Mouse (Mus musculus) hindbrain, embryonic 11.5 days (tissue): Measurements from ENCODE around the gene Tmem35b. TPM values are rescaled to one million over a fixed set of nuclear protein-coding genes. Genes with fewer than 3 reads are reported as not detected.
"Not testable (repeated sequence)": the region's sequence is repeated elsewhere in the genome, so short reads cannot be mapped to it uniquely, and the experiment has no call there.

Experiments used
- ATAC-seq: fragments of 200-750 bp; cut with Nextera tagmentation; 2 replicates; pipeline ENCODE4 v1.8.0; 2017; ENCODE audit warnings: mild to moderate bottlenecking, moderate TSS enrichment, moderate library complexity; ENCODE audit not compliant: low FRiP score
- DNase-seq: peaks from one replicate; pipeline ENCODE4 v3.0.0-alpha.2; 2015; ENCODE audit warnings: low spot score
- H3K27ac ChIP-seq: fragments of 300-500 bp; sonication (generic); 2 replicates; pipeline ENCODE4 v1.5.1; 2014; ENCODE audit warnings: mild to moderate bottlenecking, low read depth, low read length
- H3K27me3 ChIP-seq: fragments of 300-500 bp; sonication (generic); 2 replicates; pipeline ENCODE4 v1.6.1; 2014; ENCODE audit warnings: mild to moderate bottlenecking, low read length, moderate library complexity, mixed read lengths; ENCODE audit not compliant: control insufficient read depth, insufficient read depth
- H3K36me3 ChIP-seq: fragments of 300-500 bp; sonication (generic); 2 replicates; pipeline ENCODE4 v1.6.1; 2014; ENCODE audit warnings: mild to moderate bottlenecking, low read length, moderate library complexity, mixed read lengths; ENCODE audit not compliant: control insufficient read depth, insufficient read depth
- H3K4me1 ChIP-seq: fragments of 300-500 bp; sonication (generic); replicated peaks from 2 replicates; pipeline ENCODE4 v1.6.1; 2014; ENCODE audit warnings: low read length, mixed read lengths; ENCODE audit not compliant: control insufficient read depth, insufficient read depth
- H3K4me2 ChIP-seq: fragments of 300-500 bp; sonication (generic); replicated peaks from 2 replicates; pipeline ENCODE4 v1.6.1; 2014; ENCODE audit warnings: mild to moderate bottlenecking, low read depth, low read length
- H3K4me3 ChIP-seq: fragments of 300-500 bp; sonication (generic); 2 replicates; pipeline ENCODE4 v1.5.1; 2014; ENCODE audit warnings: low read depth, low read length
- H3K9ac ChIP-seq: fragments of 300-500 bp; sonication (generic); 2 replicates; pipeline ENCODE4 v1.6.1; 2014; ENCODE audit warnings: low read depth, low read length
- H3K9me3 ChIP-seq: fragments of 300-500 bp; sonication (generic); 2 replicates; pipeline ENCODE4 v1.6.1; 2016; ENCODE audit warnings: low read length; ENCODE audit not compliant: control insufficient read depth
- WGBS: fragments of 180-500 bp; shearing (Covaris S2); extraction: QIAGEN DNeasy Blood & Tissue Kit; methylation state at CpG from one replicate; pipeline ENCODE4 v1.1.7; 2014; 5-methylcytosine and 5-hydroxymethylcytosine counted together
- polyA plus RNA-seq: library from polyadenylated mRNA; unstranded; fragments of >200 nt; fragmentation: Nextera tagmentation; extraction: Ambion mirVana; gene quantifications from 2 replicates; pipeline ENCODE4 v1.2.1, GENCODE M21; 2014

Tmem35b gene
- polyA plus RNA-seq, result 14.0 and 14.2 TPM in 2 replicates

DNA sequence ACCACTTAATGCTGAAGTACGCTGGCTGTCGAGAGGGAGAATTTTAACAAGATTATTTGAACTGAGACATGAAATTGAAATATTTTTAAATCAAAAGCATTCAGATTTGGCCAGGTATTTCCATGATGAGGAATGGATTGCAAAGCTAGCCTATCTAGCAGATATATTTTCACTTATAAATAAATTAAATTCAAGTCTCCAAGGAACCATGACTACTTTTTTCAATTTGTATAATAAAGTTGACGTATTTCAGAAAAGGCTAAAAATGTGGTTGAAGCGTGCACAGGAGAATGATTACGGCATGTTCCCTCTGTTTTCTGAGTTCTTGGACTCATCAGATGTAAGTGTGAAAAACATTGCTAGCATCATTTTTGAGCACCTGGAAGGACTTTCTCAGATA, at the start of gene Tmem35b:
Gene Tmem35b, plus strand, starts transcription at position 301 of the 400 bp plus-strand sequence.
- 95% methylated on average over 5 of the region's 5 CpGs for WGBS
- no peak within 1 kb of the TSS for H3K9ac ChIP-seq
- ATAC-seq, result no peak

DNA sequence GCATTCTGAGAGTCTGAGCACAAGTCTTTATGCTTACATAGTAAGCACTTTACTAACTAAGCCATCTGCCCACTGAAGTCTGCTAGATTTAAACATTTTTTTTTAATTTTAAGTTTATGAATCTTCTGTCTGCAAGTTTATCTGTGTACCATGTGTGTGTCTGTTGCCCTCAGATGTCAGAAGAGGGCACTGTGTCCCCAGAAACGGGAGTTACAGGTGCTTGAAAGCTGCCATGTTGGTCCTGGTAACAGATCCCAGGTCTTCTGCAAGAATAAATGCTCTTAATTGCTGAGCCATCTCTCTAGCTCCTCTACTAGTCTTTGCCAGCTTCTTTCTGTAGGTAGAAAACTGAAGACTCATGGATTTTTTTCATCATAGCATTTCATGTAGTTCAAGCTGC, 48.6 kb upstream of the Tmem35b start:
- H3K27me3 ChIP-seq, result no peaks in the 10 kb centered on the region
- no peak overlapping the region for H3K9ac ChIP-seq
- H3K4me1 ChIP-seq, result no peaks in the 10 kb centered on the region
- no peak for DNase-seq
- no peak overlapping the region for H3K4me3 ChIP-seq
- no peak overlapping the region for H3K4me2 ChIP-seq
- H3K27ac ChIP-seq, result no peak overlapping the region
- no peak for ATAC-seq
- WGBS, result 76% methylated on average over 1 of the region's 1 CpGs
- H3K9me3 ChIP-seq, result no peaks in the 10 kb centered on the region
- H3K36me3 ChIP-seq, result no peaks in the 10 kb centered on the region

More for the DNA sequence above, at the start of gene Tmem35b:
- no peak within 1 kb of the TSS for H3K4me2 ChIP-seq
- H3K4me3 ChIP-seq, result no peak within 1 kb of the TSS
- H3K27ac ChIP-seq, result no peak within 1 kb of the TSS
- DNase-seq, result no peak
- H3K36me3 ChIP-seq, result no peaks in the 10 kb centered on the region
- H3K9me3 ChIP-seq, result no peaks in the 10 kb centered on the region
- H3K4me1 ChIP-seq, result no peaks in the 10 kb centered on the region
- no peaks in the 10 kb centered on the region for H3K27me3 ChIP-seq

DNA sequence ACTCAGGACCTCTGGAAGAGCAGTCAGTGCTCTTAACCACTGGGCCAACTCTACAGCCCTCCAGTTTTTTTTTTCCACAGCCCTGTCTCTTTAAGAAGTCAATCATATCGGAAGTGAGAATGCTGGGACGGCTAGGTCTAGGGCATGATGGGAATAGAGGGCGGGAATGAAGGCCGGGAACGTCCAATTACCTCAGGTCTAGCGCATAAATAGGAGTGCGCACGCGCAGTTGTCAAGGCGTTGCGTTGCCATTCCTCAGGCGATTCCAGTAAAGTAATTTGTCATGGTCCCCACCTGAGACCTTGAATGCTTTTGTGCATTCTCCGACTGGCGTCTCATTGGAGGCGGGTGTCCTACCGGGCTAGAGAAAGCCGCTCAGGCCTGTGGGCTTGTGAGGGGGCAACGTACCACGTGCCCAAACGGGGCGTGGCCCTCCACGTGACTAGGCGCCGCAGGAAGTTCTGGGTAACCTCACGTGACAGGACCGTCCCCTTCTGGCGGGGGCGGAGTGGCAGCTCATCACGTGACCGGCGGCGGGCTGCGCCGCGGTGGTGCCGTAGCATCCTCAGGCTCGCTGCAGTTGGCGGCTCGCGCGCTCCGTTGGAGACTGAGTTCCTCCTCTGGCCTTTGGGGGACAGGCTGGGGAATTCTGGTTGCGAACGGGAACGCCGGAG, 46.5 kb upstream of the Tmem35b start, which contains the start of gene Zmym6:
Gene Zmym6, plus strand, starts transcription at position 509 of the 674 bp plus-strand sequence.
- H3K27ac ChIP-seq, result peak within 1 kb of the TSS; percentile 88
- H3K9me3 ChIP-seq, result no peaks in the 10 kb centered on the region
- peak within 1 kb of the TSS; percentile 51 for H3K9ac ChIP-seq
- H3K4me1 ChIP-seq, result no peaks in the 10 kb centered on the region
- H3K4me2 ChIP-seq, result peak within 1 kb of the TSS; percentile 50
- ATAC-seq (peak; percentile 96), DNase-seq (peak; percentile 98)
- peak within 1 kb of the TSS; percentile 51 for H3K4me3 ChIP-seq
- under 1% methylated on average over 46 of the region's 46 CpGs for WGBS
- no peaks in the 10 kb centered on the region for H3K36me3 ChIP-seq
- H3K27me3 ChIP-seq, result no peaks in the 10 kb centered on the region

DNA sequence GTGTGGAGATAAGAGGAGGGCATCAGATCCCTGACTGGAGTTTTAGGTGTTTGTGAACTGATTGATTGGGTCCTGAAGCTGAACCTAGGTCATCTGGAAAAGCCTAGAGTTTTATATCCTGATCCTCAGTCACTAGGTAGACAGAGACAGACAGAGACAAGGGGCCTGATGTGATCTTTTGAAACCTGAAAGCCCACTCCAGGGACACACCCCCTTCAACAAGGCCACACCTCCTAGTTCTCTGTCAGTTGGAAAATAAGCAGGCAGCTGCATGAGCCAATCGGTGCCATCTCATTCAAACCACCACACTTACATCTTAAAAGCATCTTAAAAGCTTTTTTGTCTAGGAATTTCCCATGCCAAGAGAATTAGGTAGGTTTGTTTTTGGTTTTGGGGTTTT, 42.7 kb upstream of the Tmem35b start:
- H3K27ac ChIP-seq, result no peak overlapping the region
- ATAC-seq, result no peak
- H3K9me3 ChIP-seq, result no peaks in the 10 kb centered on the region
- no peak for DNase-seq
- H3K4me2 ChIP-seq, result no peak overlapping the region
- no peak overlapping the region for H3K4me3 ChIP-seq
- WGBS, result 48% methylated on average over 1 of the region's 1 CpGs
- H3K4me1 ChIP-seq, result no peaks in the 10 kb centered on the region
- H3K36me3 ChIP-seq, result no peaks in the 10 kb centered on the region
- no peaks in the 10 kb centered on the region for H3K27me3 ChIP-seq
- no peak overlapping the region for H3K9ac ChIP-seq

DNA sequence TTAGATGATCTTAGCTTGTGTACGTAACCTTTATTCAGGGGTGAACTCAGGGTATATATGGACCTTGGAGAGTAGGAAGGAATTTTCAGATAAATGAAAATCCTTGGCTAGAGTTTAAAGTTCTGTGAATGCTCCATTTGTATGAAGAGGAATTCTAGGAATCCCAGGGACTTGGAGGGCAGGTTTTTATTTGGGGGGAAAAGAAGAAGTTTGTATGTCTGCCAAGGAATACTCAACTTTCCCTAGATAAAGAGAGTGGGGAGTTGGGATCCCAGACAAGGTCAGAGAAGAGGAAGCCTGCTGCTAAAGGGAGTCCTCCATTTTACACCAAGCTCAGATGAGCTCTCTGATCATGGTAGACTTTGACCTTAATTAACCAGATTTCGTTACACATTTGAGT, 40.4 kb upstream of the Tmem35b start:
- no peak overlapping the region for H3K4me2 ChIP-seq

DNA sequence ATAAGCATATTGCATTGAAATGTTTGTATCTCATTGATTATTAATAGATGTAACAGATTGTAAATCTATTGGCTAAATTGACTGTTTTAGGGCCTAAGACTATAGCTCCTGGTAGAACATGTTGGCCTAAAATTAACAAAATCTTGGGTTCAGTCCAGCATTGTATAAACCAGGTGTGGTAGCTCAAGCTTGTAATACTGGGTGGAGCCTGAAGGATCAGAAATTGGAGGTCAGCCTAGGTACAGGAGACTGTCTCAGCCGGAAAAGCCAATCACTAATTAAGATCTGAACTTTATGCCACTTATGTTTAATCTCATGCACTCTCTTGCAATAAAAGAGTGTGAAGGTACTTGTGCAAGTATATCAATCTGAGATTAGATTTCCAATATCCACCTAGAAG, 37.7 kb upstream of the Tmem35b start:
- whole genome bisulfite sequencing, result 89% methylated on average over 1 of the region's 1 CpGs
- Histone ChIP-seq H3K9ac (no peak overlapping the region), H3K36me3 (no peaks in the 10 kb centered on the region), H3K4me3 (no peak overlapping the region), H3K9me3 (no peaks in the 10 kb centered on the region), H3K4me2 (no peak overlapping the region), H3K27me3 (no peaks in the 10 kb centered on the region), H3K4me1 (no peaks in the 10 kb centered on the region), H3K27ac (no peak overlapping the region)
- DNase-seq (no peak), ATAC-seq (no peak)

More for the DNA sequence above, 40.4 kb upstream of the Tmem35b start:
- no peak overlapping the region for H3K27ac ChIP-seq
- WGBS, result 90% methylated on average over 2 of the region's 2 CpGs
- H3K4me3 ChIP-seq, result no peak overlapping the region
- DNase-seq (no peak), ATAC-seq (no peak)
- H3K9me3 ChIP-seq, result no peaks in the 10 kb centered on the region
- no peaks in the 10 kb centered on the region for H3K36me3 ChIP-seq
- H3K9ac ChIP-seq, result no peak overlapping the region
- no peaks in the 10 kb centered on the region for H3K27me3 ChIP-seq
- H3K4me1 ChIP-seq, result no peaks in the 10 kb centered on the region

DNA sequence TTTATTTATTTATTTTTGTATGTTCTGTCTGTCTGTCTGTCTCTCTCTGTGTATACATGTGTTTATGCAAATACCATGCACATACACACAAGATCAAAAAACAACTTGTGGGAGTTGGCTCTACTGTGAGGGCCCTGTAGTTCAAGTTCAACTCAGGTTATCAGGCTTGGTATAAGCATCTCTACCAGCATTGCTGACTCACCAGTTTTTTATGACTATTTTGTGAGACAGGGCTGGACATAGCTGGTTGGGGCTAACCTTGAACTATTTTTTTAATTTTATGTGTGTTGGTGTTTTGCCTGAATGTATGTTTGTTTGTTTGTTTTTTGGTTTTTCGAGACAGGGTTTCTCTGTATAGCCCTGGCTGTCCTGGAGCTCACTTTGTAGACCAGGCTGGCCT, 32.3 kb upstream of the Tmem35b start:
- no peak overlapping the region for H3K27ac ChIP-seq
- H3K4me1 ChIP-seq, result no peaks in the 10 kb centered on the region
- no peaks in the 10 kb centered on the region for H3K27me3 ChIP-seq
- H3K4me3 ChIP-seq, result no peak overlapping the region
- 87% methylated on average over 1 of the region's 1 CpGs for WGBS
- no peak overlapping the region for H3K9ac ChIP-seq
- no peak for ATAC-seq
- no peak for DNase-seq
- H3K9me3 ChIP-seq, result no peaks in the 10 kb centered on the region
- no peaks in the 10 kb centered on the region for H3K36me3 ChIP-seq
- H3K4me2 ChIP-seq, result no peak overlapping the region

DNA sequence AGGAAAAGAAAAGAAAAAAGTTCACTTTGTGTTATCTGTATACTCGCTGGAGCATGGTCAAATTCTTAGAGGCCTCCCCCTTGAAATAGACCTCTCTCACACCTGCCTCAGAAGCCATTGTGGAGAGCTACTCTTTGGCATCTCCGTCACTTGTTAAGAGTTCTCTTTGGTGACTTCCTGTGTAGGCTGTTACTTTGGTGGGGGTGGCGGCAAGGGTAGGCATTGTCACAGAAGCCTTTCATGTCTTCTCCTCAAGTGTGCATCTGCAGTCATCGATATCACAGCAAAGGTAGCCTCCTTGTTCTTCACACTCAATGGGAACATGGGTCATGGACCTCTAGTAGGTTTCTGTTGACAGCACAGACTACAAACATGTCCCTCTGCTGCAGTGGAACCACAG, 28.4 kb upstream of the Tmem35b start:
- H3K27me3 ChIP-seq, result no peaks in the 10 kb centered on the region
- H3K4me1 ChIP-seq, result no peaks in the 10 kb centered on the region
- H3K9ac ChIP-seq, result no peak overlapping the region
- no peaks in the 10 kb centered on the region for H3K36me3 ChIP-seq
- no peaks in the 10 kb centered on the region for H3K9me3 ChIP-seq
- 92% methylated on average over 4 of the region's 4 CpGs for WGBS
- DNase-seq (no peak), ATAC-seq (no peak)
- no peak overlapping the region for H3K27ac ChIP-seq
- no peak overlapping the region for H3K4me2 ChIP-seq
- H3K4me3 ChIP-seq, result no peak overlapping the region

DNA sequence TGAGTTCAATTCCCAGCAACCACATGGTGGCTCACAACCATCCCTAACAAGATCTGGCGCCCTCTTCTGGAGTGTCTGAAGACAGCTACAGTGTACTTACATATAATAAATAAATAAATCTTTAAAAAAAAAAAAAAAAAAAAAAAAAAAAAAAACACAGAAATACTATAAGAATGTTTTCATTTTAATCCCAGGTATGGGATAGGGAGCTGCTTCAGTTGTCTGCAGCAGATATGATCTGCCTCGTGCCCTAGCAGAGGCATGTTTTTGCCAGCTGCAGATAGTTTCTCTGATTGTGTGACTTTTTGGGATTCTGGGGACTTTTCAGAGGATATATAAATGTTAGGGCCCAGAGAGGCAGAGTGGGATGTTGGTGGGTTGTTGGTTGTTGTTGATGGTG, 23.9 kb upstream of the Tmem35b start:
- H3K36me3 ChIP-seq, H3K4me1 ChIP-seq, H3K4me2 ChIP-seq, H3K4me3 ChIP-seq, H3K27me3 ChIP-seq, H3K27ac ChIP-seq, H3K9me3 ChIP-seq, H3K9ac ChIP-seq, ATAC-seq, DNase-seq: not testable (repeated sequence)
- WGBS, result 86% methylated on average over 1 of the region's 2 CpGs
